Mouse (Mus musculus) small intestine, adult 2 months (tissue): ENCODE data around the gene Ism1.

ENCODE experiments used
- CTCF ChIP-seq: fragments of 200-500 bp; IDR thresholded peaks from 2 replicates; pipeline ENCODE4 v1.5.1; 2012; ENCODE audit warnings: low read depth, mild to moderate bottlenecking, control low read depth, inconsistent platforms, low read length, moderate library complexity, mixed read lengths; ENCODE audit not compliant: insufficient replicate concordance, insufficient read length; ENCODE audit errors: extremely low read depth
- POLR2A ChIP-seq: fragments of 200-500 bp; IDR thresholded peaks from 2 replicates; pipeline ENCODE4 v1.6.1; 2012; ENCODE audit warnings: low read depth, mild to moderate bottlenecking, control low read depth, inconsistent platforms, low read length, moderate library complexity

- TF ChIP-seq POLR2A, result no peak
- no peak for TF ChIP-seq CTCF
Measured at GRCm38 (mm10) chr2:139693521-139693920, 15.5 kb downstream of the Ism1 start.
